Mouse (Mus musculus): ENCODE measurements around the gene Gm44965. TPM values are rescaled to one million over a fixed set of nuclear protein-coding genes. Genes with fewer than 3 reads are reported as not detected.

Gm44965 gene
- polyA plus RNA-seq, 1 experiment from 2014 or later = not detected

DNA sequence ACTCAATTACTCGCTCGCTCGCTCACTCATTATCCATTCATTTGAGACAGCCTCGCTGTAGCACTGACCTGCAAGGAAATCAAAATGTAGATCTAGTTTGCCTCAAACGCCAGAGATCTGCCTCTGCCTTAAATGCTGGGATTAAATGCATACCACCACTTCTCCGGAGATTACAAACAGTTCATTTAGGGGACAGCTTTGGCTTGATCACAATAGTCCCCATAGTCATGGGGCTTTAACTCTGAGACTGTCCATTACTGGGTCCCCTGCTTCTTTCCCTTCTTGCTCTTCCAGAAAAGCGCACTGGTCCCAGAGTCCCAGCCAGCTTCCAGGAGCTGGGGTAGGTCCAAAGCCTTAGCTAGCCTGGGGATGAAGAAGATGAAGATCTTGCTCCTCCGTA, 32.7 kb downstream of the Gm44965 start, which contains the start of gene AI854703:
Gene AI854703, plus strand, starts transcription at position 301 of the 400 bp plus-strand sequence.
- WGBS = 37% methylated on average over 8 of the region's 8 CpGs
- no peak for ATAC-seq (ENCODE audit: insufficient number of reproducible peaks, insufficient read depth, low FRiP score, low TSS enrichment, low read depth)
- Histone ChIP-seq H3K4me1 (replicated peaks) (peaks cover 23% of the 10 kb centered on the region), H3K27me3 (peaks cover 64% of the 10 kb centered on the region), H3K9me3 (no peaks in the 10 kb centered on the region), H3K36me3 (peaks cover 5% of the 10 kb centered on the region; the same call in 1 of the 2 replicates), H3K9ac (replicated peaks) (peak within 1 kb of the TSS; percentile 60), H3K4me2 (peak within 1 kb of the TSS; percentile 86), H3K27ac (no peak within 1 kb of the TSS), H3K4me3 (replicated peaks) (peak within 1 kb of the TSS; percentile 49)

DNA sequence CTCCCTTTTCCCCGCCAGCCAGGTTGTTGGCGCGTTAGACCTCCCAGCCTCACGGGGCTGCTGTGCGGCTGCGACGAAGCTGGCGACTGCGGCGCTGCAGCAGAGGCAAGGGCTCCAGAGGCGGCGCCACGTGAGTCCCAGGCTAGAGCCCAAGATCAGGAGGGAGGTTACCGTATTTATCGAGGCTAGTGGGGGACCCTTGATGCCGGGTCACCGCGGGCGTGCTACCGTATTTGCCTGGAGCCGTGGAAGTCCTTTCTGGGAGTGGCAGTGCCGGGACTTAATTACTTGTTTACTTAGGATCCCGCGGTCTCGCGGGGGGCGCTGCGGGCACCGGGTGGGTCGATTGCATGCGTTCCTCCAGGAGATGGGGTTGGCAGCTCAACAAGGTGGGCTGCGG, 33.2 kb downstream of the Gm44965 start:
- H3K9ac ChIP-seq (replicated peaks) = peak overlapping the region; percentile 60
- no peak for ATAC-seq (ENCODE audit: insufficient number of reproducible peaks, insufficient read depth, low FRiP score, low TSS enrichment, low read depth)
- no peaks in the 10 kb centered on the region for H3K9me3 ChIP-seq
- H3K36me3 ChIP-seq = no peaks in the 10 kb centered on the region
- peaks cover 23% of the 10 kb centered on the region for H3K4me1 ChIP-seq (replicated peaks)
- H3K4me2 ChIP-seq = peak overlapping the region; percentile 86
- H3K27me3 ChIP-seq = peaks cover 65% of the 10 kb centered on the region
- H3K4me3 ChIP-seq (replicated peaks) = peak overlapping the region; percentile 49
- WGBS = under 1% methylated on average over 32 of the region's 32 CpGs
- no peak overlapping the region for H3K27ac ChIP-seq

DNA sequence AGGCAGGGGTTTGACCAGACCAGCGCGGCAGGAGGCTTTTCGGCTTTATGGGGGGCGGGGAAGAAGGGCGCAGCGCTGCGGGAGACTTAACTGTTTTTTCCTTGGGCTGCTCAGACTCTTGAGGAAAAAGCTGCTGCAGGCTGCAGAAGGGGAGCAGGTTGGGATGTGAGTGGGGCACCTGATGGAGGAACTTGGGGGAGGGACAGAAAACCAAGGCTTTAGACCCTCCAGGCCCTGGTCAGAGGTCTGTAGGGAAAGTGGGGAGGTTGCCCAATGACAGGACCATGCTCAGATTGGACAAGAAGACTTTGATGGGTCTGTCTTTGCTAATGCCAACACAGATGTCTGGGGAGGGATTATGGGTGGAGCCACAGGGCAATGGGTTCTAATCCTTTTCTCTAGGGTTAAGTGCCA, 33.8 kb downstream of the Gm44965 start:
- peak overlapping the region; percentile 86 for H3K4me2 ChIP-seq
- H3K9ac ChIP-seq (replicated peaks) = peak overlapping the region; percentile 60
- peaks cover 65% of the 10 kb centered on the region for H3K27me3 ChIP-seq
- peaks cover 23% of the 10 kb centered on the region for H3K4me1 ChIP-seq (replicated peaks)
- ATAC-seq (ENCODE audit: insufficient number of reproducible peaks, insufficient read depth, low FRiP score, low TSS enrichment, low read depth) = no peak
- no peak overlapping the region for H3K27ac ChIP-seq
- H3K4me3 ChIP-seq (replicated peaks) = peak overlapping the region; percentile 49
- 4% methylated on average over 7 of the region's 7 CpGs for WGBS
- H3K9me3 ChIP-seq = no peaks in the 10 kb centered on the region
- H3K36me3 ChIP-seq = no peaks in the 10 kb centered on the region

DNA sequence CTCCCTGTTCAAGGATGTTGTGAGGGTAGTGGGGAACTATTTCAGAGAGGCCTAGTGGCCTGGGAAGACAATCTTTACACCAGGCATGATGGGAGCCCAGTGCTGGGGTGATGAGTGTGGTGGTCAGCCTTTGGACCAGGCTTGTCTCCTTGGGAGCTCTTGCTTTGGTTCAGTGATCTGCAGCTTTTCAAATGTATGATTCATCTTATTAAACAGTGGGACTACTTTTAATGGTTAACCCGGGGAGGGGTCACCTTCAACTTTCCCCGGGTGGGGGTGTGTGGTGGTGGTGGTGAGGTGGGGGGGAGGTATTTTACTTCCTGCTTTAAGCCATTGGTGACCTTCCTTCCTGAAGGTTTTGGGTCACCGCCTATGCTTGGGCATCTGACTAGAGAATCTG, 34.6 kb downstream of the Gm44965 start:
- Histone ChIP-seq H3K4me1 (replicated peaks) (peaks cover 23% of the 10 kb centered on the region), H3K27ac (no peak overlapping the region), H3K9me3 (no peaks in the 10 kb centered on the region), H3K4me3 (replicated peaks) (no peak overlapping the region), H3K36me3 (no peaks in the 10 kb centered on the region), H3K9ac (replicated peaks) (no peak overlapping the region), H3K27me3 (peaks cover 65% of the 10 kb centered on the region), H3K4me2 (no peak overlapping the region)
- ATAC-seq (ENCODE audit: insufficient number of reproducible peaks, insufficient read depth, low FRiP score, low TSS enrichment, low read depth) = no peak
- WGBS = 84% methylated on average over 3 of the region's 3 CpGs

DNA sequence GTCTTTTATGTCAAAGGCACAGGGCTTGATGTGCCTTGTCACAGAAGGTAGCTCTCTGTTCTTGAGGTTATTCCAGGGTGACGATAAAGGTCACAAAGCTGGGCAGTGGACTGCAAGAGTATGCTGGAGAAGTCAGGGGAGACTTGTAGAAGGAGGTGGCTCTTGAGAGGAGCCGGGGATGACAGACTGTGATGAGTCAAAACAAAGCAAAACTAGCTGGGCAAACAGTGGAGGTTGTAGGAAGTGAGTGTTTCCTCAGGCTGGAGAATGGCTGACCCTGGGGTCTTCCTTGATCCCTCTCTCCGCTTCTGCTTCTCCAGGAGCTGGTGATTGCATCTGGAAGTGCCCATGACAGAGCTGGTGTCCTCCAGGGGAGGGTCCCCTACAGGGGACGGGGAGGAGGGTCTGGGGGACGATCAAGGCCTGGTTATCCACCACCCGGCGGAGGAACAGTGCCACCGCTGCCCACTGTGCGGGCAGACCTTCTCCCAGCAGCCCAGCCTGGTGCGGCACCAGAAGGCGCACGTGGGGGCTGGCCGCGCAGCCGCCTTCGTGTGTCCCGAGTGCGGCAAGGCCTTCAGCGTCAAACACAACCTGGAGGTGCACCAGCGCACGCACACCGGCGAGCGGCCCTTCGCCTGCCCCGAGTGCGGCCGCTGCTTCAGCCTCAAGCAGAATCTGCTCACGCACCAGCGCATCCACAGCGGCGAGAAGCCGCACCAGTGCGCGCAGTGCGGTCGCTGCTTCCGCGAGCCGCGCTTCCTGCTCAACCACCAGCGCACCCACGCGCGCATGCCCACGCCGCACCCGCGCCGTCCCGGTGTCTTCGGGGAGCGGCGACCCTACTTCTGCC, 35.3 kb downstream of the Gm44965 start:
- H3K4me2 ChIP-seq = peak overlapping the region; percentile 86
- peaks cover 65% of the 10 kb centered on the region for H3K27me3 ChIP-seq
- peaks cover 23% of the 10 kb centered on the region for H3K4me1 ChIP-seq (replicated peaks)
- H3K9me3 ChIP-seq = no peaks in the 10 kb centered on the region
- H3K27ac ChIP-seq = no peak overlapping the region
- no peaks in the 10 kb centered on the region for H3K36me3 ChIP-seq
- no peak for ATAC-seq (ENCODE audit: insufficient number of reproducible peaks, insufficient read depth, low FRiP score, low TSS enrichment, low read depth)
- 13% methylated on average over 54 of the region's 54 CpGs for WGBS
- peak overlapping the region; percentile 55 for H3K9ac ChIP-seq (replicated peaks)
- H3K4me3 ChIP-seq (replicated peaks) = peak overlapping the region; percentile 50

DNA sequence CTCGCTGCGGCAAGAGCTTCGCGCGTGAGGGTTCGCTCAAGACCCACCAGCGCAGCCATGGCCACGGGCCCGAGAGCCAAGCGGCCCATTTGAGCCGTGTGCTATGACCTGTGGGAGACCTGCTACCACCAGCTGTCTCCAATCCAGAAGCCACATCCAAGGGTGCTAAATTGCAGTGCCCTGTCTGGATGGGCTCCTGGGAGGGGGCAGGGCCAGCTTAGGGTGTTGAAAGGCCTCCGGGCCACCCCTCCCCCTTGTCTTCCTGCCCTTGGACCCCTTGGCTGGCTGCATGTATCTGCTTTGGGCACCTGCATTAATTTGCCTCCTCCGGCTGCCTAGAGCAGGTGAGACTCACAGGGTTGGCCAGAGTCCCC, 35.9 kb downstream of the Gm44965 start:
- peak overlapping the region; percentile 50 for H3K4me3 ChIP-seq (replicated peaks)
- no peak for ATAC-seq (ENCODE audit: insufficient number of reproducible peaks, insufficient read depth, low FRiP score, low TSS enrichment, low read depth)
- peaks cover 23% of the 10 kb centered on the region for H3K4me1 ChIP-seq (replicated peaks)
- peaks cover 65% of the 10 kb centered on the region for H3K27me3 ChIP-seq
- 20% methylated on average over 13 of the region's 13 CpGs for WGBS
- peak overlapping the region; percentile 55 for H3K9ac ChIP-seq (replicated peaks)
- no peaks in the 10 kb centered on the region for H3K9me3 ChIP-seq
- no peak overlapping the region for H3K27ac ChIP-seq
- peak overlapping the region; percentile 86 for H3K4me2 ChIP-seq
- no peaks in the 10 kb centered on the region for H3K36me3 ChIP-seq

DNA sequence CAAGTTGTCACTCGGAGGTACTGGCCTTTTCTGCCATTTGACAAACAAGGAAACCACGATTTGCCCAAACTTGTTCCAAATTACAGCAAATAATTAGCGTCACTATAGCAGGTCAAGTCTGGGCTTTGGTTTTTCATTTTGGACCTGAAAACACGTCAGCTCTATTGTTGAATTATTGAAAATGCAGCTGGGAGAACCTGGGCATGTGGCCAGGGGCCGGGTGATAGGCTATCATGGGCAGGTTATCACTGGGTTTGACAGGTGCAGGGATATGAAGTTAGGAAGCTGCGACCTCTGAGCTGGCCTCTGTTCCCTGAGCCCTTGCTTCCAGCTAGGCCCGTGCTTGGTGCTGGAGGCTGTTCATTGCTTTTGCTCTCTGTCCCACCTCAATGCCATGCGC, 37.1 kb downstream of the Gm44965 start:
- Histone ChIP-seq H3K4me3 (replicated peaks) (no peak overlapping the region), H3K9ac (replicated peaks) (no peak overlapping the region), H3K4me2 (no peak overlapping the region), H3K9me3 (no peaks in the 10 kb centered on the region), H3K27ac (no peak overlapping the region), H3K36me3 (no peaks in the 10 kb centered on the region), H3K4me1 (replicated peaks) (peaks cover 23% of the 10 kb centered on the region), H3K27me3 (peaks cover 55% of the 10 kb centered on the region)
- no peak for ATAC-seq (ENCODE audit: insufficient number of reproducible peaks, insufficient read depth, low FRiP score, low TSS enrichment, low read depth)
- 82% methylated on average over 8 of the region's 8 CpGs for WGBS

DNA sequence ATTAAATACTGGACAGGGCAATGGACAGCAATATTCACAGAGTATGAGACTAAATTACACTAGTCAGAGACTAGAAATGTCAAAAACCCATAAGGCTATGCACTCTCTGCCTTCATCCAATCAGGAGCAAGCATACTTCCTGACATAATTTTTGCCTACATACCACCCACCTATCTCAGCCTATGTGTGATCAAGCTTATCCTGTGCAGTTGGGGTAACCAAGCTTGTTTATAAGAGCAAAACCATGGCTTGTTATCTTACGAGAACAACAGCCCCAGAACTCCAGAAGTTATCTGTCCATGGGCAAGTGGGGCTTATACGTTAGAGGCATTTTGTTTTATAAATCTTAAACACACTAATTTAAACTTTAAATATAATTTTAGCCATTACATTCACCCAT, 41.4 kb downstream of the Gm44965 start:
- no peak for ATAC-seq (ENCODE audit: insufficient number of reproducible peaks, insufficient read depth, low FRiP score, low TSS enrichment, low read depth)
- Histone ChIP-seq H3K9me3 (no peaks in the 10 kb centered on the region), H3K4me1 (replicated peaks) (no peaks in the 10 kb centered on the region), H3K4me3 (replicated peaks) (no peak overlapping the region), H3K27me3 (peaks cover 14% of the 10 kb centered on the region), H3K9ac (replicated peaks) (no peak overlapping the region), H3K27ac (no peak overlapping the region), H3K4me2 (no peak overlapping the region), H3K36me3 (no peaks in the 10 kb centered on the region)
- WGBS = 78% methylated on average over 2 of the region's 2 CpGs

DNA sequence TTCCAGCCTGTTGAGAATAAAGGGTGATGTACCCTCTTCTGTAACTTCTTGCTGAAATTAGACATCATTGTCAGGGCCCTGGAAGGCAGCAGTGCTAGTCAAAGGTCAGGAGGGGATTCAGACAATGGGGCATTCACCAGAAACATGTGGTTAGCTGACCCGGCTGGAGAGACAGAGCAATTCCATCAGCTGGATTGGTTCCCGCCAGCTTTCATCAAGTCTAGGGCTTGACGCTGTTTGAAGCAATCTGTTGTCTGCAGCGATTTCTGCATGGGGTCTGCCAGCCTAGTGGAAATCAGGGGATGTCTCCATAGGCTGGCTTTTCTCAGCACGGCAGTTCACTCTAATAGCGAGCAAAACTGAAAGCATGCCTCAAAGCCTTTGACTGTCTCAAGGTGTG, 42.8 kb downstream of the Gm44965 start:
- H3K9me3 ChIP-seq = no peaks in the 10 kb centered on the region
- H3K9ac ChIP-seq (replicated peaks) = no peak overlapping the region
- no peaks in the 10 kb centered on the region for H3K36me3 ChIP-seq
- H3K4me1 ChIP-seq (replicated peaks) = 0 out of 2 replicates have a peak, but pooled peaks cover 3% of the 10 kb centered on the region
- no peaks in the 10 kb centered on the region for H3K27me3 ChIP-seq
- ATAC-seq (ENCODE audit: insufficient number of reproducible peaks, insufficient read depth, low FRiP score, low TSS enrichment, low read depth) = no peak
- H3K4me3 ChIP-seq (replicated peaks) = no peak overlapping the region
- no peak overlapping the region for H3K4me2 ChIP-seq
- H3K27ac ChIP-seq = no peak overlapping the region
- 66% methylated on average over 6 of the region's 6 CpGs for WGBS

DNA sequence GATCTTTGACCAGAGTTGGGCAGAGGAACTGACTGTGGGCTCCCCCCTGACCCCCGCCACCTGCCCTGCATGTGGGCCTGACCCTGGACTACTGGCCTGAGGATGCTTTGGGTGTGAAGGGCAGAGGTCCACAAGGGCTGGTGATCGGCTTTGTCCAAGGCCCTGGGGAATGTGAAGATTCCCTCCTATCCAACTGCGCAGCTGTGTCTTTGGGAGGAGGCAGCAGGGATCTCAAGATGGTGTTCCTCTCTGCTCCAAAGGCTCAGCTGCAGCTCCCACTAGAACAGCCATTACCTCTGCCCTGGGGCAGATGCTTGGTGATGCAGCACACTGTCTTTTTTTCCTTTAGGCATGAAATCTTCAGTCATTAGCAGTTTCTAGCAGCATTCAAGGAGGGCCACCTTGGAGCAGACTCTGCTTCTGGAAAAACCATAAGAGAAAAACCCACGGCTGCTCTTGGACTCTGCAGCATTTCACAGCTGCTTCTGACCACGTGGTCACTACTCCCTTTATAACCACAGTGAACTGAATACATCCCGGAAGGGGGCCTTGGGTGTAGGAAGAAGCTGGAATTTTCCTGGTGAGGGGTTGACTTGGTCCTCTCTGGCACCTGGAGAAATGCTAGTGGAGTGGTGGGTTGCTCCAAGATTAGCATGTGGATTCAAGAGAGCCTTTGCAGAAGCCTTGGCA, 44.2 kb downstream of the Gm44965 start:
- Histone ChIP-seq H3K36me3 (no peaks in the 10 kb centered on the region), H3K4me2 (no peak overlapping the region), H3K4me3 (replicated peaks) (no peak overlapping the region), H3K9ac (replicated peaks) (no peak overlapping the region), H3K27me3 (no peaks in the 10 kb centered on the region), H3K27ac (no peak overlapping the region), H3K4me1 (replicated peaks) (0 out of 2 replicates have a peak, but pooled peaks cover 3% of the 10 kb centered on the region), H3K9me3 (no peaks in the 10 kb centered on the region)
- WGBS = 64% methylated on average over 6 of the region's 6 CpGs
- no peak for ATAC-seq (ENCODE audit: insufficient number of reproducible peaks, insufficient read depth, low FRiP score, low TSS enrichment, low read depth)

DNA sequence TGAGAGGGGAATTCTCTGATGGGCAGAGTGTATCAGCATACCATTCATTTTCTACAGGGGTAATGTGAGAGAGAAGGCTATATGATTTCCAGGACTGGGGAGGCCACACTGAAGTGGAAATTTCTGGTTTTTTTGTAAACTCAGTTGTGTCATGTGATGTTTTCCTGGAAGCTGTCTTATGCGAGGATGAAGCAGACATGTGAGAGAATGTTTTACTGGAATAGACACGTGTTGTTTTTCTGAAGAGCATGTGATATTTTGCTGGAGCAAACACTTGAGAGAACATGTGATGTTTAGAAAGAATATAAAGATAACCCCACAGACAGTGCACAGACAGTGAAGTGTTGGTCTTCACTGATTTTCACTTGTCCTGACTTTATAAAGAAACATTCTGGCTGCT, 44.8 kb downstream of the Gm44965 start:
- Histone ChIP-seq H3K4me3 (replicated peaks) (no peak overlapping the region), H3K36me3 (no peaks in the 10 kb centered on the region), H3K27me3 (no peaks in the 10 kb centered on the region), H3K27ac (no peak overlapping the region), H3K9ac (replicated peaks) (no peak overlapping the region), H3K9me3 (no peaks in the 10 kb centered on the region), H3K4me2 (no peak overlapping the region), H3K4me1 (replicated peaks) (0 out of 2 replicates have a peak, but pooled peaks cover 3% of the 10 kb centered on the region)
- no peak for ATAC-seq (ENCODE audit: insufficient number of reproducible peaks, insufficient read depth, low FRiP score, low TSS enrichment, low read depth)
- 80% methylated on average over 2 of the region's 2 CpGs for WGBS

All from limb, embryonic 12.5 days (tissue).